Mouse (Mus musculus) large intestine, adult 2 months (tissue): ENCODE measurements around the gene Rsf1. TPM values are rescaled to one million over a fixed set of nuclear protein-coding genes. Genes with fewer than 3 reads are reported as not detected.
A peak's percentile ranks its signal among the peaks of the same experiment; 100 is the strongest.

ENCODE experiments used
- DNase-seq: peaks from one replicate; pipeline ENCODE4 v3.0.0-alpha.2; 2012; ENCODE audit warnings: low read depth, low spot score
- WGBS: fragments of 180-500 bp; shearing (Covaris S2); methylation state at CpG from one replicate; pipeline ENCODE4 v1.1.7; 2018; 5-methylcytosine and 5-hydroxymethylcytosine counted together
- polyA plus RNA-seq: library from polyadenylated mRNA; depleted of rRNA; stranded (reverse); fragments of >200 nt; gene quantifications from 2 replicates; pipeline ENCODE4 v1.2.3, GENCODE M21; 2012

The Rsf1 gene
- polyA plus RNA-seq, 1 experiment: 1.5 TPM

- no peak for DNase-seq
Measured at GRCm38 (mm10) chr7:97623402-97623801, 43.7 kb downstream of the Rsf1 start.

- no peak for DNase-seq
- 69% methylated on average over 2 of the region's 2 CpGs for WGBS
Measured at GRCm38 (mm10) chr7:97629351-97629750, 49.7 kb downstream of the Rsf1 start.

DNA sequence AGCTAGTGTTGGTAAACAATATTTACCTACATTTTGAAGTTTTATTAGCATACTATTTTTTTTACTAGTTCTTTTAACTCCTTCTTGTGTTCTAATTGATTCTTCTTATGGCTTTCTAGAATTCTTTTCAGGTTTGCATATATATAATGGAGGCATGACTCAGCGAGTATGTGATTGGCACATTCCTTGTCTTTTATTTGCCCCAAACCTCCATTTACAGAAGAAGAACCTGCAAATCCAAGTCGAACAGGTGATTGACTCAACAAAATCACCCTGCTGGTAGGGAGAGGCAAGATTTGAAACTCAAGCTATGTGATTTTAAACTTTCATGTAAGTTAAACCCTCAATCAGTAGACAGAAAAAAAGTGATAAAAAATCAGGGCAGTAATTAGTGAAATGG is 51.6 kb downstream of the Rsf1 start:
- 80% methylated on average over 2 of the region's 2 CpGs for WGBS
- no peak for DNase-seq

DNA sequence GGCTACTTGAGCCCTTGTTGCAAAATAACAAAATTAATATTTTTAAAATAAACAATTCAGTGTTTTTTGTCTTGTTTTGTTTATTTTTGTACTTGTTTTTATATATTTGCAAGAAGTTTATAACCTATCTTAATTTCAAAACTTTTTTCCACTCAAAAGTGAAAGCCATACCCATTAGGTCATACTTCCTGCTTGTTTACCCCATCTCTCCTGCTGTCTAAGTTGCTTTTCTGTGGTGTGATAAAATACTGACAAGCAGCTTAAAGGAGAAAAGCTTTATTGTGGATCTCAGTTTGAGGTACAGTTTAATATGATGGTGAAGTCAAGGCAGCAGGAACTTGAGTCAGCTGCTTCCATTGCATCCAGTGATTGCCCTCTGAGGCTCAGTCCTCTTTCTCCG is 53.2 kb downstream of the Rsf1 start:
- DNase-seq: no peak
- 90% methylated on average over 1 of the region's 1 CpGs for WGBS

GRCm38 (mm10) chr7:97645060-97645459 is 65.4 kb downstream of the Rsf1 start:
- DNase-seq: no peak
- WGBS: 46% methylated on average over 3 of the region's 3 CpGs

GRCm38 (mm10) chr7:97647656-97648055 is 68.0 kb downstream of the Rsf1 start:
- DNase-seq: no peak
- WGBS: 93% methylated on average over 5 of the region's 5 CpGs

DNA sequence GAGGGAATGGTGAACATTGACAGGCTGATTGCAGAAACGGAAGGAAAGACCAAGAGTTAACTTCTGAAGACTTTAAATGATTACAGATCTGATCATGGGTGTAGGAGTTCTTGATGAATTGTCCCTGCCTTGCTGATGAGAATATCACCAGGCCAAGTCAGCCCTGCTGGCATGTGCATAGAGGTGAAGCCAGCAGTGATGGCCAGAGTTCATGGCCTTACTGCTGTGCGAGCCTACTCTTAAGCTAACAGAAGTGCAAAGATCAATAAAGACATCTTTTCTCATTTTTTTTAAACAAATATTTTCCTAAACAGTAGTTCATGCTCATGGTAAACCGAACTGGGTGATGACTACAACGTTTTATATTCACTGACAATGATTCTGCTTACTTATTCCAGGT is 71.0 kb downstream of the Rsf1 start:
- no peak for DNase-seq
- 69% methylated on average over 4 of the region's 4 CpGs for WGBS

- 86% methylated on average over 6 of the region's 6 CpGs for WGBS
Measured at GRCm38 (mm10) chr7:97656144-97656543, 76.5 kb downstream of the Rsf1 start.

GRCm38 (mm10) chr7:97661634-97662033 is 81.9 kb downstream of the Rsf1 start:
- no peak for DNase-seq
- WGBS: 93% methylated on average over 4 of the region's 4 CpGs

More at GRCm38 (mm10) chr7:97656144-97656543, 76.5 kb downstream of the Rsf1 start:
- DNase-seq: no peak

DNA sequence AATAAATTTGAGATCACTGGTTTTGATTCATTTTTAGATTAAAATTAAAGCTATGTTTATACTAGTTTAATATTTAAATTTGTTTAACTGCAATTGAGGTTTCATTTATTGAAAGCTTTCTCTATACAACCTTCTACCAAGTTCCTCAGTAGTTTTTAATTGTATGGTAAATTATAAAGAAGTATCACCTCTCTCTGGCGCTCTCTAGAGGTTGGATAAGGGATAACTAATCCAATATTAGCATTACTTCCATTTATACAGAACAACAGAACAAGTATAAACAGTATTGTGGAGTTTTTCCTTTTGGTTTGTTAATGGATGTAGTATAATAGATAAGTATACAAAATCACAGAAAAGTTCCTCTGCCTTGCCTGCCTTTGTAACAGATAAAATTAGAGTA is 99.5 kb downstream of the Rsf1 start:
- 5% methylated on average over 1 of the region's 1 CpGs for WGBS
- DNase-seq: no peak

- DNase-seq: no peak
- 66% methylated on average over 2 of the region's 2 CpGs for WGBS
Measured at GRCm38 (mm10) chr7:97687831-97688230, 108.1 kb downstream of the Rsf1 start.

- WGBS: 98% methylated on average over 1 of the region's 1 CpGs
- DNase-seq: no peak
Measured at GRCm38 (mm10) chr7:97695441-97695840, 115.8 kb downstream of the Rsf1 start.

GRCm38 (mm10) chr7:97696133-97696505 is 116.4 kb downstream of the Rsf1 start:
- no peak for DNase-seq

DNA sequence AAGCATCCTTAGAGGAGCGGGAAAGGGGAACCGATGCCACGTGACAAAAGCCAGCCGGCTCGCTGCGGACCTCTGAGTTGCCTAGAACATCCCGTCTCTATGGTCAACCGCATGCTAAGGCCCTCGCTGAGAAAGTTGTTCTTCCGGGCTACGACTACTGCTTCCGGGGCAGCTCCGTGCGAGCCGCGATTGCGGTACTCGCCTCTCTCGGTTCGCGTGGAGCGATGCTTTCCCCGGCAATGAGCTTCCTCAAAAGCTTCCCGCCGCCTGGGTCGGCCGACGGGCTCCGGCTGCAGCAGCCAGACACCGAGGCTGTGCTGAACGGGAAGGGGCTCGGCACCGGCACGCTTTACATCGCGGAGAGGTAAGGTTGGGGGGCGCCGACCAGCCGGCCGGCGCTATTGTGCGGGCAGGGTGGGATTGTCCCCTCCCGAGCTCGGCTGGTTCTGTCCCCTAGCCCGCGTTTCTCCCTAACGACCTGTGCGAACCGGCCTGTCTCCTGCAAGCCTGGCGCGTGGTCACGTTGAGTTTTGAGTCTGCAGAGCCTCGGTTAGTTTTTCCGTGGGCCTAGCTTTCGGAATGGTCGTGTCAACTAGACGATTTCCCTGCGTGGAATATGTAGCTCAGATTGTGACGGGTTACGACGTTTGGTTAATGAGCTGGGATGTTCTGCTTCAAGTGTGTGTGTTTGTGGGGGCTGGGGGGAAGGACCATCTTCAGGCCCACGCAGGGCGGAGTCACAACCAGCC is 117.0 kb downstream of the Rsf1 start, which contains the start of gene Clns1a:
TSS of gene Clns1a (plus strand) at position 129 of the 749 bp plus-strand sequence.
- peak; percentile 76 for DNase-seq
- WGBS: under 1% methylated on average over 63 of the region's 63 CpGs

More at GRCm38 (mm10) chr7:97696133-97696505, 116.4 kb downstream of the Rsf1 start:
- WGBS: 40% methylated on average over 19 of the region's 19 CpGs

DNA sequence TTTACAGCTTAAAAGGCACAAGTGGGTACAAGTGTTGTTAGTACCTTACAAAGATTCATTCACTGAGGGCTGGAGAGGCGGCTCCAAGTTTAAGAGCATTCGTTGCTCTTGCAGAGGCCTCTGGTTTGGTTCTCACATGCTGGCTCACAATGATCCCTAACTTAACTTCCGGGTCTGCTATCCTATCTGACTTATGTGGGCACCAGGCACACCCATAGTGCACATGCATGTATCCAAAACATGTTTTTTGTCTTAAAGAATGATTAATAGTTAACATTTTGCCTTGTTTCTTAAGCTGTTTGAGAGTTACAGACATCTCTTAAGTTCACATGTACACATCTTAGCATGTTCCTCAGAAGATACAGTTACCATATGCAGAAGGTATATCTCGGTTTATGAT is 120.5 kb downstream of the Rsf1 start:
- 91% methylated on average over 4 of the region's 4 CpGs for WGBS
- DNase-seq: no peak

GRCm38 (mm10) chr7:97701106-97701505 is 121.4 kb downstream of the Rsf1 start:
- DNase-seq: no peak
- 83% methylated on average over 6 of the region's 6 CpGs for WGBS

DNA sequence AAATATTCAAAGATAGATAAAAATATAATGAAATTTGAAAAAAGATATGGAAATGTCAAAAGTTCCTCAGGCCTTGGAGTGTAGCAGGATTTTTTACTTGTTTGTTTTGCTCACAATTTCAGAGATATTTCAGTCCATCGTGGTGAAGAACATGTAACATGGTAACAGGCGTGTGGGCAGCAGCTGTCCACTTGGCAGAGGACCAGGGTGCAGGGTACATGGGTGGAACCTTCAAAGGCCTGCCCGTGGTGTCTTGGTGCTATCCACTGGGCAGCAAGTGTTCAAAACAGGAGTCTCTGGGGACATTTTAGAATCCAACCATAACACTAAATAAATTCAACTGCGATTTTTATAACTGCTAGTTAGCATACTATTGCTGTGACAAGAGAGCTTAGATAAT is 127.4 kb downstream of the Rsf1 start:
- 39% methylated on average over 4 of the region's 4 CpGs for whole genome bisulfite sequencing
- DNase-seq: no peak

GRCm38 (mm10) chr7:97707809-97708208 is 128.1 kb downstream of the Rsf1 start:
- WGBS: 73% methylated on average over 5 of the region's 5 CpGs
- DNase-seq: no peak

DNA sequence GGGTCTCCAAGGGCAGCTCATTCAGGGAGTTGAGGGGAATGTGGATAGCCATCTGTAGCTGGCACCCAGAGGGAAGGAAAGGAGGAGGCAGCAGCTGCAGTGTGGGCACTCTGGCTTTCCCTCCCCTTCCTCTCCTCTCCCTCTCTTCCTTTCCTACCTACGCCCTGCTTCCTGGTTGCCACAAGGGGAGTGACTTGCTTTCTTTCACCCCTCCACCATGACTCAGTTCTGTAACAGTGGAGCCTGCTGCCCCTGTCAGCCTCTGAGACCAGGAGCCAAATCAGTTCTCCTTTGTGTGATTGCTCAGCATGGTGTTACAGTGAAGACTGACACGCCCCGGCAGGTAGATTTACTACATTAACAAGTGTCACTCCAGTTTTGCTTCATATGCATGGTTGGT is 129.5 kb downstream of the Rsf1 start:
- WGBS: 41% methylated on average over 3 of the region's 3 CpGs
- no peak for DNase-seq

- 61% methylated on average over 5 of the region's 5 CpGs for WGBS
- DNase-seq: no peak
Measured at GRCm38 (mm10) chr7:97714651-97715050, 135.0 kb downstream of the Rsf1 start.

DNA sequence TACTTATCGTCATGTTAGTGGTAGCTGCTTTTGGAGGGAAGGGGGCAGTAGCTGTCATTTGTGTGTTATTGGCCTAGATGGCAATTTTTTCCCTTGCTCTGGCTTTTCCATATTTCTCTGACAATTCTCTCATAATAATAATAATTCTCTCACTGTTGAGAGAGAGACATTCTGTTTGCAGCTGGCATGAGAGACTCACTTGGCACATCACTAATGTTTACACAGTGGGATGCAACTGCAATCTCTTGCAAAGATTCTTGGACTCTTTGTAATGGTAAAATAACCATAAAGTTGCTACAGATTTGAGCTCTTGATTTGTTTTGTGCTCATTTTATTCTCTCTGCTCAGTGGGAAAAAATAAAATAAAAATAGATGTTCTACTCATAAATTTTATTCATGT is 137.6 kb downstream of the Rsf1 start:
- WGBS: 59% methylated on average over 1 of the region's 1 CpGs
- DNase-seq: no peak

DNA sequence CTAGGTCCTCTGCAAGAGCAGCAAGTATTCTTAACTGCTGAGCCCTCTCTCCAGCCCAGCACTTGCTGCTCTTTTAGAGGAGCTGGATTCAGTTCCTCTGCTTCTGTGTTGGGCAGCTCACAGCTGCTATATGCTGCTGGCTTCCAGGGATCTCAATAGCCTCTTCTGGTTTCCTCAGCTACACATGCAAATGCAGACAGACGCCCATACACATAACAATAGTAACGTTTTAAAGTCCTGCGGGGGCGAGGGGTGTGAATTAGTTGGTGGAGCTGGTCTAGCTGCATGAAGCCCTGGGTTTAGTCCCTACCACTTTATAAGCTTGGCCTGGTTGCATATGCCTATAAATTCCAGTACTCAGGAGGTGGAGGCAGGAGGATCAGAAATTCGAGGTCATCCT is 139.4 kb downstream of the Rsf1 start:
- WGBS: 86% methylated on average over 5 of the region's 5 CpGs
- DNase-seq: no peak
